Mouse (Mus musculus) intestine, embryonic 14.5 days (tissue): ENCODE measurements around the gene Kdm5b. TPM values are rescaled to one million over a fixed set of nuclear protein-coding genes. Genes with fewer than 3 reads are reported as not detected.

Experiments used
- ATAC-seq: fragments of 200-750 bp; cut with Nextera tagmentation; replicated peaks from 2 replicates; pipeline ENCODE4 v1.8.0; 2017; ENCODE audit warnings: low read depth, moderate number of reproducible peaks, moderate TSS enrichment, moderate library complexity; ENCODE audit not compliant: low FRiP score, low TSS enrichment
- DNase-seq: peaks from one replicate; pipeline ENCODE4 v3.0.0-alpha.2; 2018; ENCODE audit warnings: low spot score
- H3K27ac ChIP-seq: fragments of 300-500 bp; sonication (generic); 2 replicates; pipeline ENCODE4 v1.5.1; 2014; ENCODE audit warnings: low read depth, mild to moderate bottlenecking, control low read depth
- H3K27me3 ChIP-seq: fragments of 300-500 bp; sonication (generic); replicated peaks from 2 replicates; pipeline ENCODE4 v1.6.1; 2014; ENCODE audit warnings: low read length, control low read depth; ENCODE audit not compliant: control insufficient read depth, insufficient read depth
- H3K36me3 ChIP-seq: fragments of 300-500 bp; sonication (generic); 2 replicates; pipeline ENCODE4 v1.6.1; 2014; ENCODE audit warnings: low read length, control low read depth; ENCODE audit not compliant: control insufficient read depth, insufficient read depth
- H3K4me1 ChIP-seq: fragments of 300-500 bp; sonication (generic); replicated peaks from 2 replicates; pipeline ENCODE4 v1.6.1; 2014; ENCODE audit warnings: low read length, control low read depth, mixed read lengths; ENCODE audit not compliant: control insufficient read depth, insufficient read depth
- H3K4me2 ChIP-seq: fragments of 300-500 bp; sonication (generic); 2 replicates; pipeline ENCODE4 v1.6.1; 2014; ENCODE audit warnings: low read length
- H3K4me3 ChIP-seq: fragments of 300-500 bp; sonication (generic); 2 replicates; pipeline ENCODE4 v1.5.1; 2014; ENCODE audit warnings: low read depth, low read length, control low read depth, mixed read lengths
- H3K9ac ChIP-seq: fragments of 300-500 bp; sonication (generic); 2 replicates; pipeline ENCODE4 v1.6.1; 2014; ENCODE audit warnings: mild to moderate bottlenecking, low read length
- H3K9me3 ChIP-seq: fragments of 300-500 bp; sonication (generic); 2 replicates; pipeline ENCODE4 v1.6.1; 2016; ENCODE audit warnings: low read length, control low read depth; ENCODE audit not compliant: control insufficient read depth
- WGBS: fragments of 180-500 bp; shearing (Covaris S2); extraction: QIAGEN DNeasy Blood & Tissue Kit; methylation state at CpG from one replicate; pipeline ENCODE4 v1.1.7; 2014; 5-methylcytosine and 5-hydroxymethylcytosine counted together
- polyA plus RNA-seq: library from polyadenylated mRNA; unstranded; fragments of >200 nt; fragmentation: Nextera tagmentation; extraction: Ambion mirVana; gene quantifications from 2 replicates; pipeline ENCODE4 v1.2.1, GENCODE M21; 2014

Gene Kdm5b
- polyA plus RNA-seq, 1 experiment from 2014 or later = 54.2 TPM

DNA sequence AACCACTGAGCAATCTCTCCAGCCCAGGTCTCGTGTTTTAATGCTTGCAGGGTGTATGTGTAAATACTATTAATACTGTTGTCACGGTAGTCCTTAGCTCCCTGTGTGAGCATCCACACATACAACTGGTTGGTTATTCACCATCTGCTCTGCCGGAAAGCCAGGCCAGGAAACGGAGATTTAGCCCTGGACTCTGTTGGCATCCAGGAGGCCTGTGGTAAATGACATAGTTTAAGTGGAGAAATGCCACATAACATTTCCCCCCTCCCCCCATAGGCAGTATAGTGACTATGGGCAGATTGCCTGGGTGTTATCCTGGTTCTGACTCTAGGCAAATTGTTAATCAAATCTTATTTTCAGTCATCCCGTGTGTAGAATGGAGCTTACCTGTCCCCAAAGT is 90.8 kb downstream of the Kdm5b start:
- Histone ChIP-seq H3K4me1 (peaks cover 13% of the 10 kb centered on the region), H3K4me2 (no peak overlapping the region), H3K9me3 (no peaks in the 10 kb centered on the region), H3K27me3 (peaks cover 32% of the 10 kb centered on the region), H3K9ac (no peak overlapping the region), H3K4me3 (no peak overlapping the region), H3K36me3 (no peaks in the 10 kb centered on the region), H3K27ac (no peak overlapping the region)
- no peak for ATAC-seq
- 74% methylated on average over 5 of the region's 5 CpGs for WGBS
- no peak for DNase-seq

DNA sequence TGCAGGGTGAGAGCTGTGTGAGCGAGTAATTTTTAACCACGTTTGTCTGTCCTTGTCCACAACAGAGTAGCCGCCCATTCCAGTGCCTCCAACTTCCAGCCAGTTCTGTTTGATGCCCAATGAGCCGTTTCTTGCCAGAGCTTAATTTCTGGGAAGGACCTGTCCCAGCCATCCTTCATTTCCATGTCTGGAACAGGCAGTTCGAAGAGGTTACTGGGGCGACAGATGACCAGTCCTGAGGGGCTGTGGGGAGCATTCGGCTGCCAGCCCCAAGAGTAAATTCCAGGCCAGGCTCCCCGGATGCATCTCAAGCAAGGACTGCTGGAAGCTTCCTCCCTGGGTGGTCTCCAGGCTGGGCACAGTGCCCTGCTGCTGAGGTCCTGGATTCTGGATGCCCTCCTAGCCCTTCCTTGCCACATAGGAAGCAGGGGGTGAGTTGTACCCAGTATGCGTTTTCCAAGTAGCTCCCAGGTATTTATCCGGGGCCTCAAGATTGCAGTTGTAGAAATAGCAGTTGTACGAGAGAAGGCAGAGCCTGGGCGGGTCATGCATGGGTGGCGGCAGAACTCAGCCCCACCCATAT is 91.4 kb downstream of the Kdm5b start:
- DNase-seq = no peak
- Histone ChIP-seq H3K27me3 (peaks cover 27% of the 10 kb centered on the region), H3K36me3 (no peaks in the 10 kb centered on the region), H3K9me3 (no peaks in the 10 kb centered on the region), H3K4me3 (no peak overlapping the region), H3K9ac (no peak overlapping the region), H3K4me1 (peaks cover 8% of the 10 kb centered on the region), H3K4me2 (no peak overlapping the region), H3K27ac (no peak overlapping the region)
- no peak for ATAC-seq
- WGBS = 46% methylated on average over 13 of the region's 13 CpGs

DNA sequence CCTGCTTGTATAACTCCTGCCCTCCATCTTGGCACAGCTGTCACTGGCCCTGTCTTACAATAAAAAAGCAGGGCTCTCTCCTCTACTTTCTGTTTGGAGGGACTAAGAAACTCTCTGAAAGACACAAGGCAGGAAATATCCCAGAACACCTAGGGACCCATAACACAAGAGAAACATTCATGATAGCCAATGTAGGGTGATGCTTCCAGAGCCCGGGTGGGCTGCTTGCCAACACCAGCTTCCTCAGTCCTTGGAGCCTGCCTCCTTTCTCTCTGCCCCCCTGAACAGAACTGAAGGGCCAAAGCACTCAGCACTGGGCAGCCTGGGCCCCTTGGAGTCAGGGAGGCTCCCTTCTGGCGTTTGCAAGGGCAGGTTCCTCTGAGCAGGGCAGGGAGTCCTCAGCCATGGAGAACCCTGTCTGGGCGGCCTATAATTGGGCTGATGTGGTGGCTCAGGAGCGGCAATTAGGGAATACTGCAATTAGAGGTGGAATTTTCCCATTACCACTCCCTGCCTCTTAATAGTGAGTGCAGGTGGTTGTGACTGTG is 92.0 kb downstream of the Kdm5b start:
- Histone ChIP-seq H3K4me2 (no peak overlapping the region), H3K4me1 (peaks cover 8% of the 10 kb centered on the region), H3K36me3 (no peaks in the 10 kb centered on the region), H3K27ac (no peak overlapping the region), H3K4me3 (no peak overlapping the region), H3K9ac (no peak overlapping the region), H3K27me3 (peaks cover 23% of the 10 kb centered on the region), H3K9me3 (no peaks in the 10 kb centered on the region)
- ATAC-seq = no peak
- WGBS = 28% methylated on average over 4 of the region's 4 CpGs
- no peak for DNase-seq

DNA sequence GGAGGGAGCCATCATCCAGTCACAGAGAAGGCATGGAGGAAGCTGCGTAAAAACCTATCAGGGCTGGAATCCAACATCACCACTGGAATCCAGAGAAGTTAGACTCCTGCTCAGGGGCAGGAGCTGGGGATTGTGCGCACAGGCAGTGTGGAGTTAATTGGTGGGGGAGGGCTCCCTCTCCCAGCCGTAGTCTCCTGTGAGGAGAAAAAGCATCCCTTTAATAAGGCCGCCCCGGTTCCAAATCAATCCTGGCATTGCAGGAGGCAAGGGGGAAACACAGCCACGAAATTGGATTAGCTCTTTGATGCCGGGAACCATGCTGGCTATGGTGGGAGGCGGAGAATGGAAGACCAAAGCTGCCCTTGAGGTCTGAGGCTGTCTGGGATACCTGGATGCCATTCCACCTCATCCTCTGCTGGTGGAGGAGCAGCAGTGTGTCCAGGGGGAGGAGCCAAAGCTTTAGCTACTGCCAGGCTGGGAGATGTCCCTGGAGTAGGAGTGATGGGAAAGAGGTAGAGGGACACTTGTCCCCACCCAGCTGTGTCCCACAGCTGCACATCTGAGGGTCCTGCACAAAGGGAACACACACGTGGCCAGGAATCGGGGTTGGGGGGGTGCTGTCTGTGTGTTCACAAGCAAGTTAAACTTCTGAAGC is 93.8 kb downstream of the Kdm5b start:
- no peak overlapping the region for H3K4me3 ChIP-seq
- peaks cover 5% of the 10 kb centered on the region for H3K27me3 ChIP-seq
- no peak overlapping the region for H3K4me2 ChIP-seq
- no peaks in the 10 kb centered on the region for H3K9me3 ChIP-seq
- no peak for DNase-seq
- no peak overlapping the region for H3K9ac ChIP-seq
- H3K36me3 ChIP-seq = no peaks in the 10 kb centered on the region
- no peak for ATAC-seq
- 32% methylated on average over 10 of the region's 10 CpGs for WGBS
- H3K27ac ChIP-seq = no peak overlapping the region
- H3K4me1 ChIP-seq = peaks cover 8% of the 10 kb centered on the region

DNA sequence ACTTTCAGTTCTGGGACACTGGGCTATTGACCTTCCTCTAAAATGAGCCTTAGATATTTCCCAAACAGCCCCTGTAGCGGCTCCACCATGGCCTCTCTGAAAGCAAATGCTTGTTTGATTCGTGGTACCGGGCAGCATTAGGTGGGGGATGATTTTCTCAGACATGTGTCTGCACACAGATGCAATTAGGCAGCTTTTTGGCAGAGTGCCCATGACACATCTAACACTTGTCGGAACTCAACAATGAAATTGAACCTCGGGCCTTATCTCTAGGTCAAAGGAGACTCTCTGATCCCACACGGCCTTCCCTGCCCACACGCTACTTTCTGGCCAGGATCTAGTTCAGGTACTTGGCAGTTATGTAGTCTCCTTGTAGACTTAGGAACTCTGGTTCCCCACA is 98.9 kb downstream of the Kdm5b start:
- no peaks in the 10 kb centered on the region for H3K27me3 ChIP-seq
- H3K4me1 ChIP-seq = no peaks in the 10 kb centered on the region
- no peak overlapping the region for H3K9ac ChIP-seq
- H3K4me3 ChIP-seq = no peak overlapping the region
- no peak overlapping the region for H3K4me2 ChIP-seq
- DNase-seq = no peak
- no peak for ATAC-seq
- WGBS = 61% methylated on average over 7 of the region's 7 CpGs
- H3K36me3 ChIP-seq = no peaks in the 10 kb centered on the region
- H3K9me3 ChIP-seq = no peaks in the 10 kb centered on the region
- H3K27ac ChIP-seq = no peak overlapping the region

DNA sequence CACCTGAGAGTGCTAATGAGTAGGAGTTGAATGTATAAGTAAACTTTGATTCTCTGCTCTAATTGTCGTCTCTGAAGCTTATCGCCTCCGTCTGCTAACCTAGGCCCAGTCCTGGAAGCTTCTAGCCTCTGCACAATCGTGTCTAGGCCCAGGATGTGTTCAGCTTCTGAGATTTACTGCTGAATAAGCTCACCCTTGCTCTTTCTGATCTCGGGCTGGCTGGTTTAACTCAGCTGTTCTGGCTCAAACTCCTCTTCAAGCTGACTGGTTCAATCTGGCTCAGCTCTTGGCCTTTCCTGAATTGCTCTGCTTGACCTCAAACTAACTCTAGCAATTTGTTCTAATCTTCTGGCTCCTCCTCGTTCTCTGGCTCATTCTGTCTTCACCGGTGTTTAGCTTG is 100.2 kb downstream of the Kdm5b start:
- Histone ChIP-seq H3K36me3 (no peaks in the 10 kb centered on the region), H3K9ac (no peak overlapping the region), H3K4me3 (no peak overlapping the region), H3K27ac (no peak overlapping the region), H3K4me1 (no peaks in the 10 kb centered on the region), H3K4me2 (no peak overlapping the region), H3K27me3 (no peaks in the 10 kb centered on the region), H3K9me3 (no peaks in the 10 kb centered on the region)
- DNase-seq = no peak
- ATAC-seq = no peak
- 32% methylated on average over 7 of the region's 7 CpGs for WGBS

DNA sequence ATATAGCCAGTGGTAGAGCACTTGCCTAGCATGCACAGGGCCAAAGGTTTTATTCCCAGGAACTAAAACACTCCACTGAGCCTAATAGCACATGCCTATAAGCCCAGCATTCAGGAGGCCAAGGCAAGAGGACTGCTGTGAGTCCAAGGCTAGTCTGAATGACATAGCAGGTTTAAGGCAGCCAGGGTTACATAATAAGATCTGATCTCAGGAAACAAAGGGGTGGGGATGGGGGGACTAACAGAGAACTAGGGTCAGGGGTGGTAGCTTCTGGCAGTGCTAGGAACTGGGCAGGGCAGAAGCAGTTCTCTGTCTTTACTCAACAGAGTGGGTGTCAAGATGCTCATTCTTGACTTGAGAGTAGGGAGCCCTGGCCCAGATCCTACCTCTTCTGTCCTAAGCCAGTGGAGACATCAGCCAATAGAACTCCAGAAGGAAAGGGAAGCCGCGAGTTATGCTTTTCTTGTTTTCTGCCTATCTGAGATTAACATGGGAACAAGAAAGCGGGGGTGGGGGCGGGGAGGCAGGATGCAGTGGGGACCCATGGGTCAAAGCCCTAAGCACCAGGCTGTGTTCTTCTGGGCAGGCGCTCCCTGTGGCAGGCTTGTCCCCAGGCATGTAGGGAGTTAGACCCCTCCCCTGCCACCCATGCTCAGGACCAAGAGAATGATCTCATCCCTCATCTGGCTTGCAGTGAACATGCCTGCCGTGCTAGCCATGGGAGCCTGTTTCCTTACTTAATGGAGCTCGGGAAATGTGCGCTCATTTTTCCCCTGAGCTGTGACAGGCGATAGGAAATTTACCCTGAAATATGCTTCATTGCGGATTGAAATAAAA is 111.5 kb downstream of the Kdm5b start:
- Histone ChIP-seq H3K9me3 (no peaks in the 10 kb centered on the region), H3K36me3 (no peaks in the 10 kb centered on the region), H3K4me2 (no peak overlapping the region), H3K27ac (peak overlapping the region; percentile 40; the same call in 1 of the 2 replicates), H3K9ac (no peak overlapping the region), H3K27me3 (no peaks in the 10 kb centered on the region), H3K4me3 (no peak overlapping the region), H3K4me1 (peaks cover 2% of the 10 kb centered on the region; the same call in 1 of the 2 replicates)
- DNase-seq = no peak
- ATAC-seq = 0 out of 2 replicates have a peak, but pooled peaks have one; percentile 42
- 61% methylated on average over 10 of the region's 10 CpGs for WGBS

DNA sequence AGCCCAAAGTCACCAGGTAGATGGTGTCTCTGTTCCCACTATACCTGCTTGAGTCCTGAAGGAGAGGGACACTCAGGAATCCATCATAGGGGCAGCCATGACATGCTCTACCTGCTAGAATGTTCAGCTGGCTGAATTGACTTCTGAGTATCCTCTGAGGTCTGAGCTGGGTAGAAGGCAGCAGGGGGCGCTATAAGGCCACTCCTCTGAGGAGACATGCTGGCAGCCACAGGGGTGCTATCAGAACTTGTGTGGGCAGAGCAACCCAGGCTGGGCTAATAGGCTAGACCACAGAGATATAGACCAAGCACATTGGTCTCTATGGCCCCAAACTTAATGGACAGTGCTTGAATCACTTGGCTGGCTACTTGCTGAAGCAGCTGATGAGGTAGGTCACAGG is 114.3 kb downstream of the Kdm5b start:
- DNase-seq (no peak), ATAC-seq (no peak)
- Histone ChIP-seq H3K27ac (no peak overlapping the region), H3K4me3 (no peak overlapping the region), H3K4me2 (no peak overlapping the region), H3K27me3 (no peaks in the 10 kb centered on the region), H3K9ac (no peak overlapping the region), H3K36me3 (no peaks in the 10 kb centered on the region), H3K9me3 (no peaks in the 10 kb centered on the region), H3K4me1 (no peaks in the 10 kb centered on the region)
- WGBS = 4% methylated on average over 1 of the region's 1 CpGs
